Mouse (Mus musculus) olfactory bulb, adult 2 months (tissue): ENCODE results near the gene Maats1.

Experiments used
- CTCF ChIP-seq: fragments of 200-500 bp; IDR thresholded peaks from 2 replicates; pipeline ENCODE4 v1.5.1; 2012; ENCODE audit warnings: low read depth, mild to moderate bottlenecking, low read length, moderate library complexity; ENCODE audit not compliant: insufficient read depth
- POLR2A ChIP-seq: fragments of 200-500 bp; IDR thresholded peaks from 2 replicates; pipeline ENCODE4 v1.6.1; 2012; ENCODE audit warnings: mild to moderate bottlenecking, low read depth, low read length, moderate library complexity; ENCODE audit not compliant: insufficient read depth

GRCm38 (mm10) chr16:38365390-38365789, 23.4 kb upstream of the Maats1 start:
- TF ChIP-seq CTCF (no peak), POLR2A (no peak)
